Mouse (Mus musculus): ENCODE data around the gene Slc4a2. TPM values are rescaled to one million over a fixed set of nuclear protein-coding genes. Genes with fewer than 3 reads are reported as not detected.

Gene Slc4a2
- polyA plus RNA-seq, 1 experiment: 47.5 TPM

GRCm38 (mm10) chr5:24413042-24413693 lies 10.5 kb upstream of the Slc4a2 start, which contains the start of gene Asic3:
TSS of gene Asic3 (plus strand) at chr5:24413392.
- no peaks in the 10 kb centered on the region; the same call in 1 of the 2 replicates for H3K36me3 ChIP-seq (ENCODE audit: control insufficient read depth, insufficient read depth, low read length)
- DNase-seq (ENCODE audit: low read depth in 1 of 2, low spot score in 2 of 2): no peak
- no peak within 1 kb of the TSS for H3K27ac ChIP-seq (ENCODE audit: insufficient read depth, low read length)
- peaks cover 3% of the 10 kb centered on the region; the same call in 1 of the 2 replicates for H3K4me1 ChIP-seq (ENCODE audit: control insufficient read depth, insufficient read depth, insufficient read length)
- H3K27me3 ChIP-seq (ENCODE audit: control insufficient read depth, insufficient read depth, low read length): no peaks in the 10 kb centered on the region
- 24% methylated on average over 11 of the region's 11 CpGs for WGBS
- no peak within 1 kb of the TSS for H3K4me3 ChIP-seq (ENCODE audit: extremely low read depth, insufficient read depth, insufficient read length)
- TF ChIP-seq POLR2A (IDR thresholded peaks at IDR 0.05; ENCODE audit: low read depth, low read length): no peak
- TF ChIP-seq CTCF (IDR thresholded peaks at IDR 0.05; ENCODE audit: extremely low read depth, insufficient read depth, insufficient read length, insufficient replicate concordance): no peak

- Histone ChIP-seq H3K4me3 (ENCODE audit: extremely low read depth, insufficient read depth, insufficient read length) (no peak overlapping the region), H3K27ac (ENCODE audit: insufficient read depth, low read length) (no peak overlapping the region), H3K36me3 (ENCODE audit: control insufficient read depth, insufficient read depth, low read length) (no peaks in the 10 kb centered on the region; the same call in 1 of the 2 replicates), H3K27me3 (ENCODE audit: control insufficient read depth, insufficient read depth, low read length) (no peaks in the 10 kb centered on the region), H3K4me1 (ENCODE audit: control insufficient read depth, insufficient read depth, insufficient read length) (peaks cover 3% of the 10 kb centered on the region; the same call in 1 of the 2 replicates)
- WGBS: 86% methylated on average over 13 of the region's 13 CpGs
- TF ChIP-seq POLR2A (IDR thresholded peaks at IDR 0.05; ENCODE audit: low read depth, low read length) (no peak), CTCF (IDR thresholded peaks at IDR 0.05; ENCODE audit: extremely low read depth, insufficient read depth, insufficient read length, insufficient replicate concordance) (no peak)
- DNase-seq (ENCODE audit: low read depth in 1 of 2, low spot score in 2 of 2): no peak
Observed at GRCm38 (mm10) chr5:24413938-24414337, 9.7 kb upstream of the Slc4a2 start.

- peak; percentile 50 to 58 for DNase-seq (ENCODE audit: low read depth in 1 of 2, low spot score in 2 of 2)
- no peaks in the 10 kb centered on the region for H3K27me3 ChIP-seq (ENCODE audit: control insufficient read depth, insufficient read depth, low read length)
- no peak overlapping the region for H3K4me3 ChIP-seq (ENCODE audit: extremely low read depth, insufficient read depth, insufficient read length)
- peaks cover 3% of the 10 kb centered on the region for H3K36me3 ChIP-seq (ENCODE audit: control insufficient read depth, insufficient read depth, low read length)
- WGBS: 18% methylated on average over 21 of the region's 21 CpGs
- H3K4me1 ChIP-seq (ENCODE audit: control insufficient read depth, insufficient read depth, insufficient read length): peaks cover 3% of the 10 kb centered on the region; the same call in 1 of the 2 replicates
- no peak overlapping the region for H3K27ac ChIP-seq (ENCODE audit: insufficient read depth, low read length)
- no peak for TF ChIP-seq POLR2A (IDR thresholded peaks at IDR 0.05; ENCODE audit: low read depth, low read length)
- TF ChIP-seq CTCF (IDR thresholded peaks at IDR 0.05; ENCODE audit: extremely low read depth, insufficient read depth, insufficient read length, insufficient replicate concordance): peak; percentile 46; the same call in 1 of the 2 replicates
Observed at GRCm38 (mm10) chr5:24416222-24416736, 7.4 kb upstream of the Slc4a2 start.

GRCm38 (mm10) chr5:24417587-24417986 lies 6.0 kb upstream of the Slc4a2 start:
- H3K27me3 ChIP-seq (ENCODE audit: control insufficient read depth, insufficient read depth, low read length): no peaks in the 10 kb centered on the region
- H3K27ac ChIP-seq (ENCODE audit: insufficient read depth, low read length): no peak overlapping the region
- H3K4me3 ChIP-seq (ENCODE audit: extremely low read depth, insufficient read depth, insufficient read length): no peak overlapping the region
- H3K36me3 ChIP-seq (ENCODE audit: control insufficient read depth, insufficient read depth, low read length): peaks cover 3% of the 10 kb centered on the region
- H3K4me1 ChIP-seq (ENCODE audit: control insufficient read depth, insufficient read depth, insufficient read length): peaks cover 3% of the 10 kb centered on the region; the same call in 1 of the 2 replicates
- DNase-seq (ENCODE audit: low read depth in 1 of 2, low spot score in 2 of 2): no peak
- TF ChIP-seq POLR2A (IDR thresholded peaks at IDR 0.05; ENCODE audit: low read depth, low read length): no peak
- no peak for TF ChIP-seq CTCF (IDR thresholded peaks at IDR 0.05; ENCODE audit: extremely low read depth, insufficient read depth, insufficient read length, insufficient replicate concordance)
- WGBS: 94% methylated on average over 10 of the region's 10 CpGs

GRCm38 (mm10) chr5:24420381-24420780 lies 3.3 kb upstream of the Slc4a2 start:
- no peak for DNase-seq (ENCODE audit: low read depth in 1 of 2, low spot score in 2 of 2)
- Histone ChIP-seq H3K4me3 (ENCODE audit: extremely low read depth, insufficient read depth, insufficient read length) (no peak overlapping the region), H3K36me3 (ENCODE audit: control insufficient read depth, insufficient read depth, low read length) (peaks cover 3% of the 10 kb centered on the region), H3K27ac (ENCODE audit: insufficient read depth, low read length) (no peak overlapping the region), H3K4me1 (ENCODE audit: control insufficient read depth, insufficient read depth, insufficient read length) (peaks cover 3% of the 10 kb centered on the region; the same call in 1 of the 2 replicates), H3K27me3 (ENCODE audit: control insufficient read depth, insufficient read depth, low read length) (no peaks in the 10 kb centered on the region)
- no peak for TF ChIP-seq CTCF (IDR thresholded peaks at IDR 0.05; ENCODE audit: extremely low read depth, insufficient read depth, insufficient read length, insufficient replicate concordance)
- TF ChIP-seq POLR2A (IDR thresholded peaks at IDR 0.05; ENCODE audit: low read depth, low read length): no peak
- 94% methylated on average over 9 of the region's 9 CpGs for WGBS

- H3K4me1 ChIP-seq (ENCODE audit: control insufficient read depth, insufficient read depth, insufficient read length): peaks cover 10% of the 10 kb centered on the region; the same call in 1 of the 2 replicates
Observed at GRCm38 (mm10) chr5:24424004-24424781, 556 bp downstream of the Slc4a2 start.

More at GRCm38 (mm10) chr5:24424004-24424781, 556 bp downstream of the Slc4a2 start:
- TF ChIP-seq POLR2A (IDR thresholded peaks at IDR 0.05; ENCODE audit: low read depth, low read length) (no peak; the same call in 1 of the 2 replicates), CTCF (IDR thresholded peaks at IDR 0.05; ENCODE audit: extremely low read depth, insufficient read depth, insufficient read length, insufficient replicate concordance) (no peak)
- peak overlapping the region; percentile 95 for H3K27ac ChIP-seq (ENCODE audit: insufficient read depth, low read length)
- H3K4me3 ChIP-seq (ENCODE audit: extremely low read depth, insufficient read depth, insufficient read length): peak overlapping the region; percentile 88
- no peaks in the 10 kb centered on the region for H3K27me3 ChIP-seq (ENCODE audit: control insufficient read depth, insufficient read depth, low read length)
- WGBS: 10% methylated on average over 21 of the region's 21 CpGs
- peak in 1 of 2 experiments; percentile 21 for DNase-seq (ENCODE audit: low read depth in 1 of 2, low spot score in 2 of 2)
- peaks cover 3% of the 10 kb centered on the region for H3K36me3 ChIP-seq (ENCODE audit: control insufficient read depth, insufficient read depth, low read length)
